Mouse (Mus musculus) CH12.LX (cell line): Measurements from ENCODE around the gene Slc6a18. TPM values are rescaled to one million over a fixed set of nuclear protein-coding genes. Genes with fewer than 3 reads are reported as not detected.

Source experiments
- DNase-seq: peaks from one replicate; pipeline ENCODE4 v3.0.0-alpha.2; 2013; ENCODE audit errors: extremely low read depth
- H3K27ac ChIP-seq: 2 replicates; pipeline ENCODE4 v1.5.1; 2012; ENCODE audit warnings: low read depth, mild to moderate bottlenecking, control low read depth, moderate library complexity; ENCODE audit not compliant: insufficient read depth
- H3K27me3 ChIP-seq: replicated peaks from 2 replicates; pipeline ENCODE3; 2012; ENCODE audit warnings: inconsistent platforms
- H3K36me3 ChIP-seq, 2 experiments: replicated peaks in 1 of 2; 2 replicates each; pipeline versions ENCODE3 to v1.6.1; 2012; ENCODE audit warnings: inconsistent platforms in 1 of 2, low read length in 1 of 2, mild to moderate bottlenecking in 1 of 2, mixed read lengths in 1 of 2, moderate library complexity in 1 of 2; ENCODE audit not compliant: control insufficient read depth in 1 of 2, insufficient read depth in 1 of 2
- H3K4me1 ChIP-seq, 2 experiments: 2 replicates each; pipeline ENCODE4 v1.6.1; 2012; ENCODE audit warnings: inconsistent platforms in 1 of 2, moderate library complexity in 1 of 2; ENCODE audit not compliant: insufficient read depth in 2 of 2, control insufficient read depth in 1 of 2
- H3K4me2 ChIP-seq: 2 replicates; pipeline ENCODE4 v1.6.1; 2012; ENCODE audit warnings: low read depth, mild to moderate bottlenecking, control low read depth; ENCODE audit not compliant: poor library complexity, insufficient read depth, severe bottlenecking
- H3K4me3 ChIP-seq, 3 experiments: fragments of 150-350 bp in 1 of 3; sonication (generic) in 1 of 3; replicated peaks in 1 of 3; 2 replicates each; pipeline versions ENCODE3 to v1.5.1; 2011 to 2012; ENCODE audit warnings: low read depth in 2 of 3, low read length in 2 of 3, mild to moderate bottlenecking in 2 of 3, moderate library complexity in 2 of 3, control low read depth in 1 of 3, improper control_type of control experiment in 1 of 3, inconsistent platforms in 1 of 3, mixed read lengths in 1 of 3; ENCODE audit not compliant: poor library complexity in 1 of 3
- H3K79me2 ChIP-seq: replicated peaks from 2 replicates; pipeline ENCODE4 v1.6.1; 2012; ENCODE audit warnings: mild to moderate bottlenecking, moderate library complexity; ENCODE audit not compliant: control insufficient read depth, poor library complexity, insufficient read depth, severe bottlenecking; ENCODE audit errors: extremely low read depth
- H3K9ac ChIP-seq: 2 replicates; pipeline ENCODE4 v1.6.1; 2012; ENCODE audit warnings: low read depth, mild to moderate bottlenecking, control low read depth, moderate library complexity; ENCODE audit not compliant: insufficient read depth
- H3K9me3 ChIP-seq: replicated peaks from 2 replicates; pipeline ENCODE3; 2012; ENCODE audit warnings: low read length, inconsistent platforms, mixed read lengths
- BHLHE40 ChIP-seq: IDR thresholded peaks from 2 replicates; pipeline ENCODE4 v1.6.1; 2011; ENCODE audit warnings: mild to moderate bottlenecking, low read depth, low read length, improper control_type of control experiment
- CHD1 ChIP-seq: IDR thresholded peaks from 2 replicates; pipeline ENCODE4 v1.6.1; 2012; ENCODE audit warnings: low read depth, low read length, improper control_type of control experiment, inconsistent platforms
- E2F4 ChIP-seq: IDR thresholded peaks from 2 replicates; pipeline ENCODE4 v1.6.1; 2011; ENCODE audit warnings: low read depth, low read length, improper control_type of control experiment; ENCODE audit not compliant: insufficient replicate concordance
- EP300 ChIP-seq: IDR thresholded peaks from 2 replicates; pipeline ENCODE4 v1.6.1; 2011; ENCODE audit warnings: low read length, improper control_type of control experiment
- GABPA ChIP-seq: IDR thresholded peaks from 2 replicates; pipeline ENCODE4 v1.6.1; 2012; ENCODE audit warnings: low read depth, low read length, improper control_type of control experiment, inconsistent platforms; ENCODE audit not compliant: insufficient replicate concordance
- JUND ChIP-seq: conservative IDR thresholded peaks from 2 replicates; pipeline ENCODE4 v1.6.1; 2011; ENCODE audit warnings: low read depth, low read length, improper control_type of control experiment
- MEF2A ChIP-seq: IDR thresholded peaks from 2 replicates; pipeline ENCODE4 v1.6.1; 2014; ENCODE audit warnings: low read depth, mild to moderate bottlenecking, inconsistent platforms, low read length, improper control_type of control experiment, borderline replicate concordance
- MYC ChIP-seq: IDR thresholded peaks from 2 replicates; pipeline ENCODE4 v1.6.1; 2011; ENCODE audit warnings: low read depth, mild to moderate bottlenecking, improper control_type of control experiment, low read length
- NRF1 ChIP-seq: IDR thresholded peaks from 2 replicates; pipeline ENCODE4 v1.6.1; 2014; ENCODE audit warnings: low read depth, mild to moderate bottlenecking, inconsistent platforms, low read length, improper control_type of control experiment, moderate library complexity
- PAX5 ChIP-seq: IDR thresholded peaks from 2 replicates; pipeline ENCODE4 v1.6.1; 2012; ENCODE audit warnings: low read length, inconsistent platforms, mixed read lengths
- POLR2AphosphoS2 ChIP-seq: IDR thresholded peaks from 2 replicates; pipeline ENCODE4 v1.6.1; 2011; ENCODE audit warnings: low read depth, low read length, improper control_type of control experiment
- RAD21 ChIP-seq: IDR thresholded peaks from 2 replicates; pipeline ENCODE4 v1.6.1; 2011; ENCODE audit warnings: low read depth, mild to moderate bottlenecking, low read length, improper control_type of control experiment, moderate library complexity
- RCOR1 ChIP-seq: conservative IDR thresholded peaks from 2 replicates; pipeline ENCODE4 v1.6.1; 2012; ENCODE audit warnings: low read depth, mild to moderate bottlenecking, inconsistent platforms, low read length, improper control_type of control experiment
- SIN3A ChIP-seq: IDR thresholded peaks from 2 replicates; pipeline ENCODE4 v1.6.1; 2012; ENCODE audit warnings: low read length, improper control_type of control experiment, inconsistent platforms
- TCF12 ChIP-seq: IDR thresholded peaks from 2 replicates; pipeline ENCODE4 v1.6.1; 2014; ENCODE audit warnings: low read depth, mild to moderate bottlenecking, inconsistent platforms, low read length, improper control_type of control experiment
- ZC3H11A ChIP-seq: IDR thresholded peaks from 2 replicates; pipeline ENCODE4 v1.6.1; 2012; ENCODE audit warnings: low read depth, mild to moderate bottlenecking, inconsistent platforms, low read length, improper control_type of control experiment
- ZKSCAN1 ChIP-seq: IDR thresholded peaks from 2 replicates; pipeline ENCODE4 v1.6.1; 2012; ENCODE audit warnings: low read depth, inconsistent platforms, low read length, improper control_type of control experiment, borderline replicate concordance
- ZNF384 ChIP-seq: IDR thresholded peaks from 2 replicates; pipeline ENCODE4 v1.6.1; 2012; ENCODE audit warnings: low read depth, low read length, improper control_type of control experiment, inconsistent platforms
- dilution Hi-C: fragments of 300-500 bp; cut with MboI; formaldehyde crosslinking; loops from 2 replicates; pipeline ENCODE4 v1.14.3; 2020; ENCODE audit warnings: low sequenced_read_pairs; ENCODE audit not compliant: extremely low pct_unique_long_range_greater_than_20kb, extremely low pct_ligation_motif_present
- in situ Hi-C: fragments of 300-500 bp; cut with MboI; formaldehyde crosslinking; loops from 3 replicates; pipeline ENCODE4 v1.14.3; 2019; ENCODE audit warnings: low sequenced_read_pairs, low pct_ligation_motif_present, low pct_unique_long_range_greater_than_20kb, mixed read lengths
- polyA plus RNA-seq: library from polyadenylated mRNA; unstranded; fragments of >175 nt; gene quantifications from 2 replicates; pipeline ENCODE4 v1.2.1, GENCODE M21; 2012; ENCODE audit warnings: low read depth; ENCODE audit not compliant: insufficient read length
- total RNA-seq, 2 experiments: library from RNA; depleted of rRNA; stranded (reverse); fragments of 300-350 nt in 1 of 2; fragments of >200 nt in 1 of 2; gene quantifications; 2 replicates each; pipeline ENCODE4 v1.2.3; 2012 to 2014

The Slc6a18 gene
- total and polyA plus RNA-seq, 3 experiments, result not detected

- dilution Hi-C loops, result no loop called here
- H3K27ac ChIP-seq, result no peak overlapping the region
- TF ChIP-seq RAD21, result no peak
- no peak for TF ChIP-seq ZKSCAN1
- TF ChIP-seq CHD1, result no peak
- no peak for TF ChIP-seq PAX5
- no peak for TF ChIP-seq POLR2AphosphoS2
- no peak for TF ChIP-seq RCOR1
- TF ChIP-seq SIN3A, result no peak
- TF ChIP-seq EP300, result no peak
- TF ChIP-seq E2F4, result no peak
- TF ChIP-seq GABPA, result no peak
- TF ChIP-seq, all 38 proteins: peak for 0
- Histone ChIP-seq H3K9me3 (no peaks in the 10 kb centered on the region), H3K4me3 (no peak overlapping the region), H3K27me3 (peaks cover 29% of the 10 kb centered on the region), H3K4me1 (0 out of 4 replicates have a peak, but pooled peaks cover 2 to 4% of the 10 kb centered on the region in 2 experiments), H3K36me3 (no peaks in the 10 kb centered on the region), H3K9ac (no peak overlapping the region), H3K79me2 (no peaks in the 10 kb centered on the region), H3K4me2 (no peak overlapping the region)
- in situ Hi-C loops, result no loop called here
- no peak for DNase-seq
Measured at GRCm38 (mm10) chr13:73679311-73679710, 1.5 kb upstream of the Slc6a18 start.

DNA sequence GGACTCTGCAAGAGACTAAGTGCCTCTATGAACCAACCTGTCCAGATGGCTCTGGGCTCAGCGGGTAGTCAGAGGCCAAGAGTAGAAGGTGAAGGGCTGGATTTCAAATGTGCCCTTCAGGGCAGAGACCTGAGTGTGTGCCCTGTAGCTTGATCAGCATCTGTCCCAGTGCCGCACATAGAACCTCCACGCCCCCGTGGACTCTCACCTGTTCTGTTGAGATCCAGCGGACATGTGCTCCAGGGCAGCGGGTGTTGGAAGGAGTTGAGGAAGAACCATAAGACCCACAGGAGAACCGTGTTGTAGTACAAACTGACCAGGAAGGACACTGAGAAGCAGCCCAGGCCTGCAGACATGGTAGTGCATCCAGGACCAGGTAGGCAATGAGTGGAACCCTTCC lies 2.7 kb downstream of the Slc6a18 start:
- Histone ChIP-seq H3K4me1 (no peaks in the 10 kb centered on the region), H3K36me3 (no peaks in the 10 kb centered on the region), H3K79me2 (no peaks in the 10 kb centered on the region), H3K9me3 (no peaks in the 10 kb centered on the region), H3K27me3 (peaks cover 54% of the 10 kb centered on the region), H3K4me3 (no peak overlapping the region), H3K4me2 (no peak overlapping the region), H3K9ac (no peak overlapping the region), H3K27ac (no peak overlapping the region)
- dilution Hi-C loops (no loop called here), in situ Hi-C loops (no loop called here)
- TF ChIP-seq ZKSCAN1 (no peak), BHLHE40 (no peak), PAX5 (no peak), MYC (no peak), TCF12 (no peak), ZC3H11A (no peak), MEF2A (no peak), ZNF384 (no peak), JUND (no peak), NRF1 (no peak)
- DNase-seq, result no peak
